ENCODE assay signal across 18 mouse cellular contexts in genomic region chr2:132770822-132771221, GRCm38 (mm10). TPM values are rescaled to one million over a fixed set of nuclear protein-coding genes. Genes with fewer than 3 reads are reported as not detected.
"Had no signal": no experiment of that assay in that cellular context is flagged by ENCODE, and none has a peak within 500 bp of the region (broad histone marks: within the 10 kb centered on the region; RNA-seq: fewer than 3 reads in every experiment).

No protein-coding gene starts in this region.

- H3K4me3 ChIP-seq: neural tube, embryonic 12.5 days; neural tube, embryonic 13.5 days; neural tube, embryonic 15.5 days; stomach, embryonic 15.5 days had no signal

- H3K9ac ChIP-seq: neural tube, embryonic 12.5 days; neural tube, embryonic 13.5 days; neural tube, embryonic 15.5 days; stomach, embryonic 15.5 days had no signal

- H3K4me1 ChIP-seq: neural tube, embryonic 12.5 days; neural tube, embryonic 13.5 days; neural tube, embryonic 15.5 days; stomach, embryonic 15.5 days had no signal

- H3K27me3 ChIP-seq: neural tube, embryonic 12.5 days; neural tube, embryonic 13.5 days; neural tube, embryonic 15.5 days; stomach, embryonic 15.5 days had no signal

- H3K27ac ChIP-seq: neural tube, embryonic 12.5 days; neural tube, embryonic 13.5 days; neural tube, embryonic 15.5 days; stomach, embryonic 15.5 days; stomach, postnatal 0 days had no signal

- DNase-seq: retina, postnatal 1 day; right cerebral cortex, adult 18-20 months; right cerebral cortex, postnatal 14 days; right cerebral cortex, postnatal 25 days; right cerebral cortex, postnatal 4 days; spleen, adult 18-20 months; thymus, adult 18-20 months; thymus, adult 2 months; thymus, postnatal 14 days; thymus, postnatal 25 days; thymus, postnatal 36 days; thymus, postnatal 4 days had no signal

- H3K4me2 ChIP-seq: neural tube, embryonic 12.5 days; neural tube, embryonic 13.5 days; neural tube, embryonic 15.5 days; stomach, embryonic 15.5 days had no signal

- H3K9me3 ChIP-seq: neural tube, embryonic 12.5 days; neural tube, embryonic 13.5 days; neural tube, embryonic 15.5 days; stomach, embryonic 15.5 days had no signal

- H3K36me3 ChIP-seq: neural tube, embryonic 12.5 days; neural tube, embryonic 13.5 days; neural tube, embryonic 15.5 days; stomach, embryonic 15.5 days had no signal

RNA-seq across cellular contexts. Expression of gene Chgb, which starts 10.3 kb away (rescaled TPM):
- polyA plus RNA-seq: spleen, adult 2 months had no signal
